Mouse (Mus musculus) ES-Bruce4 (cell line): ENCODE data around the gene Plcg1.

Experiments used
- CTCF ChIP-seq: IDR thresholded peaks from one replicate; pipeline ENCODE4 v1.8.1; 2011; ENCODE audit warnings: low read depth, low read length
- POLR2A ChIP-seq: IDR thresholded peaks from one replicate; pipeline ENCODE4 v1.8.1; 2011; ENCODE audit warnings: low read length; ENCODE audit not compliant: insufficient read depth

GRCm38 (mm10) chr2:160735706-160736310 lies 4.7 kb downstream of the Plcg1 start:
- TF ChIP-seq CTCF = no peak
- no peak for TF ChIP-seq POLR2A
